Mouse (Mus musculus): ENCODE results near the gene Gm6583. TPM values are rescaled to one million over a fixed set of nuclear protein-coding genes. Genes with fewer than 3 reads are reported as not detected.

The Gm6583 gene
- polyA plus RNA-seq (2012): not detected in 2 replicates

DNA sequence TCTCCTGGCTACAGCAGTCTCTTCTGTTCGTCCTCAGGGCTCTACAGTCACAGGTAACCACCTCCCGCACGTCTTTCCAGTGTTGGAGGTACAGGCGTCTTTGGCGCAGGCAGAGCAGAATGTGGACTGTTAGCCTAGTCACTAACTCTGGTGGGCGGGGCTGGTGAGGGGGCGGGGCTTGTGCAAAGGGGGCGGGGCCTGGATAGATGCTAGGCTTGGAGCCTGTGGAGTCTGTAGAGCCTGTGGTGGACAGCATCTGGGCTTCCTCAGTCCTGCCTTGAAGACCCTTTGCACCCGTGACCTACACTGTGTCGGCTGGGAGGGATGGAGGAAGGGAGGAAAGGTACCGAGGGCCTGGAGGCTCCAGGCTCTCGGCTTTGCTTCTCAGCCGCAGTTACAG lies at the start of gene Gm6583:
Gm6583 (minus strand) TSS at position 124 of the 400 bp plus-strand sequence.
- TF ChIP-seq GATA1 (IDR thresholded peaks at IDR 0.05; ENCODE audit: low read length): no peak

DNA sequence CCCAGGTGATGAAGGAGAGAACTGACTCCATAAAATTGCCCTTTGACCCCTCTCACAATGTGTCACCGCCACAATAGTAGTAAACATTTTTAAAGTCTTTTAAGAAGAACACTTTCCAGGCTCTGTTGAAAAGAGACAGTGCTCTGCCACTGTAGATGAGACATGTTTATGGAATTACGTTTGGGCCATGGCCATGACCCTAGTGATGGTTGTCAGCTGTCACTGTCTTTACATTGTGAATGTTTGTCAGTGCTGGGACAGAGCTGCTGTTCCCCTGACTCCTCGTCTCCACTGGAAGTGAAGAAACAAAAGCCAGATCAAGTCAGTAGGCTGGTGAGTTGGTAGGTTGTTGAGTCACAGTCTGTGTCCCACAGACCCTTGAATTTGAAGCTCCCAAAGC lies 46.6 kb upstream of the Gm6583 start:
- no peak for TF ChIP-seq GATA1 (IDR thresholded peaks at IDR 0.05; ENCODE audit: low read length)

DNA sequence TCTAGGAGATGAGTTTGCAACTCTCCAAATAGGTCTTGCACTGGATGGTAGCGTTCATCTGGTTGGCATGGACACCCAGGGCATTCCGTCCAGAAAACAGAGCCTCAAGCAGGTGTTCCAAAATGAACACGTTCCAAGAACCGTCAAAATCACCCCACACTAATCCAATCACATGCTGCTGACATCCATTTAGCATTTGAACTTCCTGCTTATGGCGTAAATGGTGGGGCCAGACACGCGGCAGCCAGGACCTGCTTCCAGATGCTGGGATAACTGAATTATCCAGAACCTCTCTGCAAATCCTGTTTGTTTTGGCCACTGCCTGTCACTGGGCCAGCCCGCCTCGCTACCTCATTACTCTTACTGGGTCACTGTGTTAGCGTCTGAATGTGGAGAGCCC lies 43.5 kb upstream of the Gm6583 start:
- TF ChIP-seq GATA1 (IDR thresholded peaks at IDR 0.05; ENCODE audit: low read length): no peak

DNA sequence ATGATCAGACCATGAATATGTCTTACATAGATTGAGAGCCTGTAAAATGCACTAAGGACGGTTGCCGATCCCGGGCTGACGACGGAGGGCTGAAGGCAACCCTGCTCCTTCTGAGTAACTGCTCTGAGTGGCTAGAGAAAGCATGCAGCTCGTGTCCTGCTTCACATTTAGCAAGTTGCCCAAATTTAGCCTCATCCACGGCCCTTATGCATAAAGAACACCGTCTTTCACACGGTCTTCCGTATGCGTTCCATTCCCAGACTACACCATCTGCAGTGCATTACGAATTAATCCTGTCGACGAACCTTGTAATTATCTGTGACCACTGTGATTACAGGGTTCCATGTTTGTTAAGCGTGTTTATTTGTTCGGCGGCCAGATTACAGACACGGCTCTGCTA lies 40.2 kb upstream of the Gm6583 start:
- no peak for TF ChIP-seq GATA1 (IDR thresholded peaks at IDR 0.05; ENCODE audit: low read length)

DNA sequence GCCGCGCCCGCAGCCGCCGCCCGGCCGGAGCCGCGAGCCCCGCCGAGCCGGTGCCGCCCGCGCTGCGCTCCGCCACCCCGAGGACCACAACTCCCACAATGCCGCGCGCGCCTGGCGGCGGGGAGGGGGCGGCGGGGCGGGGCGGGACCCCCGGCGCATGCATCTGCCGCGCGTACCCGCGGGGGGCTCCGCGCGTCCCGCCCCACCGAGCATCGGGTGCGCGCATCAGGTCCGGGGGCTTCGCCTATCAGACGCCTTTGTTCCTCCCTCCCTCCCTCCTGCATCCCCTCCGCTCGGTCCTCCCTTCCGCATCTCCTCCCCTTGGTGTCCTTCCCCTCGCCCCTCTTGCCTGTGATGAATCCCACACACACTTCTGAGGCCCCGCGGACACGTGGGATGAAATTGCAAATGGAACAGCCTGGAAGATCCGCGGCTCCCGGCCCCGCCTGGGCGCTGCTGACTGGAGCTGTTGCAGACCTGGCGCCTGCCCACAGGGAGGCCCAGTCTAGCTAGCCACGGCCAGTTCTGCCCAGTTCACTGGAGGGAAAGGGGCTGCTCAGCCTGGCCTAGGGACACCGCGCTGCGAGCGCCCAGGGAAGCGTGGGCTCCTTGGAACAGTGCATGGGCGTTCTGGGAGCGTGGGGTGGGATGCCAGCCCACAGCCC lies 39.1 kb upstream of the Gm6583 start, which contains the start of gene Asphd2:
Asphd2 (minus strand) TSS at position 88 of the 665 bp plus-strand sequence.
- TF ChIP-seq GATA1 (IDR thresholded peaks at IDR 0.05; ENCODE audit: low read length): no peak

DNA sequence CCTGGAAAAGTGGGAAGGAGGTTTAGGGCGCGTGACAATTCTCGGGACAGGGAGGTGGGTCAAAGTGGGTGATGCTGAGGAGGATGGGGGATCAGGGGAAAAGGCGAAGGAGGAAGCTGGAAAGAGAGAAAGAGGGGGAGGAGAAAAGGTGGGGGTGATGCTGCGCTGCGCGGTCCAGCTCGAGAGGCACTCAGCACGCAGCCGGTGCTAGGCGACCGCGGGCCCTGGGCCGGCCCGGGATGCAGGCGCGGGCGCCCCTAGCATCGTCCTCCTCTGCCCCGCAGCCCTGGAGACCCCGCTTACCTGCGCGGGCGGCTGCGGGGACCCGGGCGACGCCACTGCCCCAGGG lies 38.6 kb upstream of the Gm6583 start:
- TF ChIP-seq GATA1 (IDR thresholded peaks at IDR 0.05; ENCODE audit: low read length): no peak

DNA sequence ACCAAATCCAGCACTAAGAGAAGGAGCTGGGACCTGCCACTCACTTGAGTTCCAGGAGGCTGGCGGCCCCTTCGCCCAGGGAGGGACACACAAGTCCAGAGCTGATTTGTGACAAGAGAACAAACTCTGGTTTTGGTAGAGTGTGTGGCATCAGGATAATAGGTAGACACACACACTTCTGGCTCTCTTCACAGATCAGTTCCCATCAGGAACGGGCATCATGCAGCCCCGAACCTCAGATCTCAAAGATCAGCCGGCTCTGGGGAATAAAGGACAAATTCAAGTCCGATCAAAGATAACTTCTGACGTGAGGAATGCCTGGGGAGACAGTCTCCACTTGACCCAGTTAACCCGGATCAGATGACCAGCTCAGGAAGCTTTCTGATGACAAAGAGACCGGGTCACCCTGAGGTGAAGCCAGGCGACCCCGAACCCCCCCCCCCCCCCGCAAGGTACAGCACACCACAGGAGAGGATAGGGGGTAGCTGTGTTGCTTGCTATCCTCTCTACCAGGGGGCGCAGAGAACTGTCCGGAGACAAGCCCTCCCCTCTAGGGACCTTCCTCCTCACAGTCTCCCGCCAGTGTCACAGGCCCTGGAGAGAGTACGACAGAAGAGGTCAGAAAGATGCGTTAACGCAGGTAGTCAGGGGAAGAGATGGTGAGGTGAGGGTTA lies 38.0 kb upstream of the Gm6583 start:
- no peak for TF ChIP-seq GATA1 (IDR thresholded peaks at IDR 0.05; ENCODE audit: low read length)

DNA sequence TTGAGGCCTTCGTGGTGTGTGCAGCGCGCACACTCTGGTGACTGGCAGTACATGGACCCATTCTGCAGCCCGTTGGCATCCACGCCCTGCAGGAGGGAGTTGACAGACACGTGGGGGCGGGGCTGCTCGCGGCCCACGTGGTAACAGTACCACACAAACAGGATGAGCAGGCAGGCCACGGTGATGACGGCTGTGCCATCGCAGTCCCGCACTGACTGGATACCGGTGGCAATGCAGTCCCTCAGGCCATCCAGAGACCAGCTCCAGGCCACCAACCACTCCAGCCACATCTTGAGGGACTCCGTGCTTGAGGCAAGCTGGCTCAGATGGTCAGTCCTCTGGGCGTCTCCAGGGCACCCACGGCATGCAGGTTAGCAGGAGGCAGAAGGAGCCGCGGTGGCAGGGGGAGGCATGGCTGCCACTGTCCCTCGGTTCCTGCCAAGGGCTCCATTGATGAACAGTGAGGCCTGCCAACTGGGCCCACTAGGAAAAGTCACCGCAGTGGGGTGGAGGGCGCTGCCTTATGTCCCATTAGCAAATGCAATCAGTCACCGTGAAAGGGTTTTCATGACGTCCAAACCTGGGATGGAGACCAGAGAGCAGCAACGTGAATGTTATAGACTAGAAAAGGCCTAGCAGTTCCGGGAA lies 36.0 kb upstream of the Gm6583 start:
- TF ChIP-seq GATA1 (IDR thresholded peaks at IDR 0.05; ENCODE audit: low read length): no peak

DNA sequence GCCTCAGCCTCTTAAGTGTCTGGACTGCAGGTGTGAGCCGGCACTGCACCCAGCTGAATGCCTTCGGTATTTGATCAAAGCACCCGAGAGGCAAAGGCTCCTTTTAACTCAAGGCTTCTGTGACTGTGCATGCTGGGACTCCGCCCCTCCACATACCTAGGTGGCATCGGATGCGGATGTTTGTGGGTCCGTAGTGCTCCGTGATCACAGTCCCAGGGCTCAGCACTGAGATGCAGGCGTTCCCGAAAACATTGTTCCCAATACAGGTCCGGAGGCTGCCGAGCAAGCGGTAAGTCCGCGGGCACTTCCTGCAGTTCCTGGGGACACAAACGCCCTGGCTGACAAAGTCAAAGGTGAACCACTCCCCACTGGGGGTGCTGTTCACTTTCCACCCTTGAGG lies 35.2 kb upstream of the Gm6583 start:
- TF ChIP-seq GATA1 (IDR thresholded peaks at IDR 0.05; ENCODE audit: low read length): no peak

DNA sequence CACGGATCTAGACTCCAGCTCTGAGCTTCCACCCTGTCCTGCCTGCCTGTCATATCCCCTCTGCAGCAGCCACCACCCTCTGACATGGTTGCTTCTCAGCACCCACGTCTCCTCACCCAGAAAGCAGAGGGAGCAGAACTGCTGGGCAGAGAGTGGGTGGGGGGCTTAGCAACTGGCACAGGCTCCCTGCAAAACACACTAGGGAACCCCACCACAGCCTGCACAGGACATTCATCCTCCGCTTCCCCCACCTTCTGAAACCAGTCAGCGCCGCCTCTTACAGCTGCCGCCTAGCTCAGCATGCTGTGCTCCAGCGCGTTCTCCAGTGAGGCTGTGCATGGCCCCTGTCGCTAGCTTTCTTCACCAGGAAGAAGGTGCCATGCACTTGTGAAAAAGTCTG lies 33.5 kb upstream of the Gm6583 start:
- no peak for TF ChIP-seq GATA1 (IDR thresholded peaks at IDR 0.05; ENCODE audit: low read length)

DNA sequence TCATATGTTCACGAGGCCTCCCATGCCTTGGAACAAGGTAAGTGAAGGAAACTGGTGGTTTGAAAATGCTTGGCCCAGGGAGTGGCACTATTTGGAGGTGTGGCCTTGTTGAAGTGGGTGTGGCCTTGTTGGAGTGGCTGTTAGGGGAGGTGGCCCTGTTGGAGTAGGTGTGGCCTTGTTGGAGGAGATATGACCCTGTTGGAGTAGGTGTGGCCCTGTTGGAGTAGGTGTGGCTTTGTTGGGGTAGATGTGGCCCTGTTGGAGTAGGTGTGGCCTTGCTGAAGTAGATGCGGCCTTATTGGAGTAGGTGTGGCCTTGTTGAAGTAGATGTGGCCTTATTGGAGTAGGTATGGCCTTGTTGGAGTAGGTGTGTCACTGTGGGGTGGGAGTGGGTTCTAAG lies 30.1 kb upstream of the Gm6583 start:
- no peak for TF ChIP-seq GATA1 (IDR thresholded peaks at IDR 0.05; ENCODE audit: low read length)

DNA sequence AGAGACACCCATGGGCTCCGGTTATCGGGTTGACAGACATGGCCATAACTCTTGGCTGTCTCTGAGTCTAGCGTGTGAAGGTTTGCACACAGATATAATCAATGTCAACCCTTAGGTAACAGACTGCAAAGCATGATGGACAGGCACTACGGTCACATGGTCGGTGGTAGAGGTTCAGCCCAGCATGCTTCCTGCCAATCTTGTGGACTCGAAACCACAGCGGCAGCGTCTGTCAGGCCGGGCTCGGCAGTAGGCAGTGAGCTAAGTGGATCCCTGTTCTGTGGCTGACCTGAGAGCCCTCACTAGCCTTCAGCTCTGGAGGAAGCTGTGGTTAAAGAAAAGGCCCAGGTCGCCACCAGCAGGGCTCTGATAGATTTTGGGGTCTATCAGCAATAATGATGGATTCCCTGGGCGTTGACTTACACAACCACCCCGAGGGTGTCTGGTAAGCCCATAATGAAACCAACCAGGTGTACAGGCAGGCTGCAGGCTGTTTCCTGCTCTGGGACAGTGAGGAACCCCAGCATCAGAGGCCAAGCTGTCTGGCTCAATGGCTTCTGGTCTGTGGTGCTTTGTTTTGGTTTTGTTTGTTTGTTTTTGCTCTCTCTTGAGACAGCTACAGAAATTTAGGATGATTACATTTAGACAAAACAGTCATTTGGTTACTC lies 29.1 kb upstream of the Gm6583 start:
- no peak for TF ChIP-seq GATA1 (IDR thresholded peaks at IDR 0.05; ENCODE audit: low read length)

DNA sequence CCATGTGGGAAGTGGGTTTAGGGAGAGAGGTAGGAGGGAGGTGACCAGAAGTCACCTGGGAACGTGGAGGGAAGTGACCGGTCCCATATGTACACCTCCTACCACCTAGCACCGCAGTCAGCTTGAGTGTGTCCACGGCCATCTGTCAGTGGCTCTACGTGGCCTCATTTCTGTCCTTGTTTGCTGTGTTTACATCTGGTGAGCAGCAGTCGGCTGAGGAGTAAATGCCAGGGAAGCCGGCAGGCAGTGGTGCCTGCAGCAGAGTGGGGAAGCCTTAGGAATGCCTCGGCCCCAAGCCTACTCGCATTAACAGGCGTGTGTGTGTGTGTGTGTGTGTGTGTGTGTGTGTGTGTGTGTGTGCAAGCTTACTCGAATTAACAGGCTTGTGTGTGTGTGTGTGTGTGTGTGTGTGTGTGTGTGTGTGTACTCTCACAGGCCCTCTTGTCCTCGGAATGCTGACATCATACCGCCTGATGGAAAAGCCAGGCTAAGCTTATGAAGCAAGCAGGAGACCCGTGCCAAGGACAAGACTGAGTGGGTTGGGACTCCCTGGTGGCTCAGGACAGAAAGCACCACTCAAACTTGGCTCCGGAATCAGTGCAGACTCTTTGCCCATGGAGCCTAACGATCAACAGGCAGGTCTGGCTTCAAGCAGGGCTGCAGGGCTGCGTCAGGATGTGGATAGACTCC lies 27.0 kb upstream of the Gm6583 start:
- no peak for TF ChIP-seq GATA1 (IDR thresholded peaks at IDR 0.05; ENCODE audit: low read length)

DNA sequence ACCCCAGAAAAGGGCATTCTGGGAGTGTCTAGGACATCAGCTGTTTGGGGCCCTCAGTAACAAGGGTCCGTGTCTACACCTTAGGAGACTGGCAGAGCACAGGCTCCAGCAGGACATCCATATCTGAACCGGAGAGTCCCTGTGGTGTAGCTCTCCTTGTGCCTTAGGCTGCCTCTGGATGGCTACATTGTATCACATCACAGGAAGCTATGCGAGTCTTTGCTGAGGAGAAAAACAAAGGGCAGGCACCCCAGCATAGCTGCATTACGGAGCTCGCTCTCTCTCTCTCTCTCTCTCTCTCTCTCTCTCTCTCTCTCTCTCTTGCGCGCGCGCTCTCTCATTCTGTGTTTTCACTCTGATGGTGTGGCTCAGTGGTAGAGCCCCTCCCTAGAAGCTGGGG lies 26.2 kb upstream of the Gm6583 start:
- no peak for TF ChIP-seq GATA1 (IDR thresholded peaks at IDR 0.05; ENCODE audit: low read length)

DNA sequence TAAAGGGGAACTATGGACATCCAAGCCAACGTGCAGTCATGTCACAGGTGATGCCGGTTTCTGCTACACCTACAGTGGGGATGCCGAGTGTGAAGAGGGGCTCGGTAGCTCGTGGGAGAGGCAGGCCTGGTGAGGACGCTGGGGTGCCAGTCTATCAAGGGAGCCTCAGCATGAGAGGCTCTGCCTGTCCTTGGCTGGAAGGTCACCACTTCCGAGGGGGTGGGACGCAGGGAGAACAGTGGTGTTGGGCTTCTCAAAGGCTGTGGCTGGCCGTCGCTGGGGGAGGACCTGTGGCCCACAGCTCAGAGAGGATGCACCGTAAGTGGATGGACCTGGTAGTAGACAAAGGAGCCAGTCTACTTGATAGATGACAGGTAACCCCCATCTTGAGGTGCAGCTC lies 25.3 kb upstream of the Gm6583 start:
- TF ChIP-seq GATA1 (IDR thresholded peaks at IDR 0.05; ENCODE audit: low read length): no peak

DNA sequence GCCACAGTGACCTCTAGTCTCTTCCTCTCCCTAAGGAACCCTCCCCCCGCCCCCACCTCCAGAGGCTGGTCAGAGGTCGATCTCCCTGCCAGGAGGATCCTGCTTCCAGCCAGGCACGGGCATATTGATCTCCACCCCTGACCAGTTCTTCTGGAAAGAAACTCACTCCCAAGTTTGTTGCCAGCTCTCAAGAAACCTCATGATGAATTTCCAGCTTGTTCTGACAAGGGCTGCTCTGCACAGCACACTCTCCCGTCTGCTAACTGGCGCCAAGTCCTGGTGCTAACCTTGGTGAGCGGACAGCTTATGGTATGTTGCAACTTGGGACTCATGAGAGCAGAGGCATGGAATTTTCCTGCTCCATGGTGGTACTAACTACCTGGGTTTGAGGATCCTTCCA lies 22.9 kb upstream of the Gm6583 start:
- TF ChIP-seq GATA1 (IDR thresholded peaks at IDR 0.05; ENCODE audit: low read length): no peak

All from G1E-ER4 (cell line).